Mouse (Mus musculus) cortical plate, adult 2 months (tissue): ENCODE data around the gene Cwf19l2. TPM values are rescaled to one million over a fixed set of nuclear protein-coding genes. Genes with fewer than 3 reads are reported as not detected.
"Not testable (repeated sequence)": the region's sequence is repeated elsewhere in the genome, so short reads cannot be mapped to it uniquely, and the experiment has no call there.

Experiments used
- H3K27ac ChIP-seq: fragments of 200-500 bp; 2 replicates; pipeline ENCODE4 v1.5.1; 2012; ENCODE audit warnings: low read length, control low read depth, inconsistent platforms; ENCODE audit not compliant: insufficient read depth
- H3K4me1 ChIP-seq: fragments of 200-500 bp; 2 replicates; pipeline ENCODE4 v1.6.1; 2011; ENCODE audit warnings: low read length; ENCODE audit not compliant: control insufficient read depth, insufficient read depth
- H3K4me3 ChIP-seq: fragments of 200-500 bp; 2 replicates; pipeline ENCODE4 v1.5.1; 2011; ENCODE audit warnings: mild to moderate bottlenecking, low read length, control low read depth; ENCODE audit not compliant: insufficient read depth
- CTCF ChIP-seq: fragments of 200-500 bp; IDR thresholded peaks from 2 replicates; pipeline ENCODE4 v1.5.1; 2011; ENCODE audit warnings: mild to moderate bottlenecking, control low read depth, low read length; ENCODE audit not compliant: insufficient read depth; ENCODE audit errors: extremely low read depth
- POLR2A ChIP-seq: fragments of 200-500 bp; IDR thresholded peaks from 2 replicates; pipeline ENCODE4 v1.6.1; 2011; ENCODE audit warnings: mild to moderate bottlenecking, low read length, control low read depth; ENCODE audit not compliant: insufficient read depth; ENCODE audit errors: extremely low read depth
- polyA plus RNA-seq: library from polyadenylated mRNA; depleted of rRNA; stranded (reverse); fragments of >200 nt; gene quantifications from 2 replicates; pipeline ENCODE4 v1.2.3, GENCODE M21; 2012; rRNA removed

Gene Cwf19l2
- 5.2 and 5.4 TPM in 2 replicates for polyA plus RNA-seq

GRCm38 (mm10) chr9:3403251-3404208 is at the start of gene Cwf19l2:
Gene Cwf19l2 (plus strand): TSS chr9:3403592.
- Histone ChIP-seq H3K4me1 (no peaks in the 10 kb centered on the region), H3K27ac (no peak within 1 kb of the TSS)
- TF ChIP-seq POLR2A (no peak), CTCF (peak; percentile 7; the same call in 1 of the 2 replicates)

DNA sequence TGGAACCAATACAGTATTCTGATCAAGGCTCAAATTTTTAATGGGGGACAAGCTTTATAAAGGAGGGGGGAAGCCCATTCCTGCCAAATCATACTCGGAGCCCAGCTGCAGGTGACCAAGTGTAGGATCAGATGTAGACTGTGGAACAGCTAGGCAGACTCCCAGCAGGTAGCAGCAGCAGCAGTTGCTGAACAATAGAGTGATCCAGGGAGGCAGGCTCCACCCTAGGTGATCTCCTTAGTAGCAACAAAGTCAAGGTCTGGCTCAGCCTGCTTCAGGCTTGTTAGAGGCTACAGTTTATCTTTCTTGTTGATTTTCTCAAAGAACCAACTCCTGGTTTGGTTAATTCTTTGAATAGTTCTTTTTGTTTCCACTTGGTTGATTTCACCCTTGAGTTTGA is 27.1 kb upstream of the Cwf19l2 start:
- not testable (repeated sequence) for H3K4me1 ChIP-seq, H3K27ac ChIP-seq, H3K4me3 ChIP-seq

More at GRCm38 (mm10) chr9:3403251-3404208, at the start of gene Cwf19l2:
- H3K4me3 ChIP-seq: peak within 1 kb of the TSS; percentile 42

DNA sequence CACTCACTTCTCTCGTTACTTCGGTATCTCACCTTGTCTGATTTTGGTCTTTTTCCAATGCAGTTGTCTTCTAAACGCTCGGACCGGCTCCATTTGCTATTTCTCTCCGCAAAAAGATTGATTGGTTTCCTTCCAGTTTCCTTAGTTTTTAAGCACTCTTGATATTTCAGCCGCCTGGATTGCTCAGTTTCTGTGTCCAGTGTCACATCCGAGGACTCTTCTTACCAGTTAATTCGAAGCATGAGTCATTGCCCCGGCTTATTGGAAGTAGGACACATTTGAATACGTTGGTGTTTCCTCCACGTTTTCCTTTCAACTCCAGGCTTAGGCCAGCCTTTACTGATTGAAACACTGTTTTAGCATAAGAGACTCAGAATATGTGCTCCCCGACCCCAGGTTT is 980 bp downstream of the Cwf19l2 start:
- no peaks in the 10 kb centered on the region for H3K4me1 ChIP-seq
- no peak overlapping the region for H3K27ac ChIP-seq
- H3K4me3 ChIP-seq: peak overlapping the region; percentile 42
- no peak for TF ChIP-seq POLR2A
- no peak for TF ChIP-seq CTCF

GRCm38 (mm10) chr9:3439555-3440300 is 36.3 kb downstream of the Cwf19l2 start:
- not testable (repeated sequence) for H3K27ac ChIP-seq, H3K4me3 ChIP-seq, H3K4me1 ChIP-seq

GRCm38 (mm10) chr9:3471897-3472296 is 68.5 kb downstream of the Cwf19l2 start:
- Histone ChIP-seq H3K27ac (no peak overlapping the region), H3K4me1 (no peaks in the 10 kb centered on the region), H3K4me3 (no peak overlapping the region)
- TF ChIP-seq POLR2A (no peak), CTCF (no peak)

DNA sequence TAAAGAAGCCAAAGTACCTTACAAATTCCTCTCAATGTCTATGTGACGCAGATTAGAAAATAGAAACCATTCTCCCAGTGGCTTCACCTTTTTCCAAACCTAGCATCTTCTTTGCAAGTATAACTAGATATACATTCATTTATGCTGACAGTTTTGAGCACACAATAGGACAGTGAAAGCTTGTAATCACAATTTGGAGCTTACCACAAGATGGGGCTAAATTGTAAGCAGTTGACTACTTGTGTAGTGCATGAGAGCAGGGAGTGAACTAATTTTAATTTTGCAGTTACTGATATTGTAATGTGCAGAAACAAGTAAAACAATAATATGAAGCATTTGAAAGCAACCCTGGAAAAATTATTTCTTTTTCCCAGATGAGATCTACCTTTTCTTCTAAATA is 115.3 kb downstream of the Cwf19l2 start:
- no peaks in the 10 kb centered on the region for H3K4me1 ChIP-seq
- TF ChIP-seq CTCF (no peak), POLR2A (no peak)
- no peak overlapping the region for H3K4me3 ChIP-seq
- H3K27ac ChIP-seq: no peak overlapping the region

DNA sequence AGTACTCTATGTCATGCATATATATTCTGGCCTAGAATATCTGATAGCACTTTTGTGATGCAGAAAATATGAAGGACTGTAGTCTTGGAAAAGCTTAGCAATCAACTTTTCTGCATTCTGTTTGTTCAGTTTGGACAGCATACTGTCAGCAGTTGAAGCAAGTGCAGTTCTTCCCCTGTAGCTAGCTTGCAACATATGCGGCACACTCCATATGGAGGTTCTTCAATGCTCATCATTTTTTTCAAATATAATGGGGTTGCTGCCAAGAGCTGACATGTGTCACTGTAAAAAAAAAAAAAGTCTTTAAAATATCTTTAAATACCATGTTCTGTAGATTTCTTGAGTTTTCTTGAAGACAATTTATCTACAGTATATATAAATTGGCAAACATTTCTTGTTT is 115.8 kb downstream of the Cwf19l2 start:
- Histone ChIP-seq H3K4me3 (no peak overlapping the region), H3K27ac (no peak overlapping the region), H3K4me1 (no peaks in the 10 kb centered on the region)
- TF ChIP-seq CTCF: no peak
- no peak for TF ChIP-seq POLR2A

DNA sequence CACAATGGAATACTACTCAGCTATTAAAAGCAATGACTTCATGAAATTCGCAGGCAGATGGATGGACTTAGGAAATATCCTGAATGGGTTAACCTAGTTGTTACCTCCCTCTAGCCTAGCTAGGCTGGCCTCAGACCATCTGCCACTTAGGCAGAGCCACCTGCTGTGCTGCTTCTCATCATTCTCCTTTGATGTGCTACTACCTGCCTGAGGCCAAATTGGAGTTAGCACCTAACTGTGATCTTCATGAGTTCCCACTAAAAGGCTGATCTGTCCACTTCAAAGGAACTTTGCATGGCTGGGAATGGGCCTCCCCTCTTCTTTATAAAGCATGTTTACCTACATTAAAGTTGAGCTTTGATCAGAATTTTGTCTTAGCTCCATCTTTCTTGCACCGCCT is 117.6 kb downstream of the Cwf19l2 start:
- no peak for TF ChIP-seq CTCF
- no peak for TF ChIP-seq POLR2A
- no peak overlapping the region for H3K27ac ChIP-seq

More for the DNA sequence above, 117.6 kb downstream of the Cwf19l2 start:
- Histone ChIP-seq H3K4me3 (no peak overlapping the region), H3K4me1 (no peaks in the 10 kb centered on the region)

Other genes starting within 250 kb of the Cwf19l2 start
- gene Alkbh8, start 68.5 kb upstream of the Cwf19l2 start, polyA plus RNA-seq: 12.4 and 13.0 TPM in 2 replicates
- gene Gucy1a2, start 129.2 kb downstream of the Cwf19l2 start, polyA plus RNA-seq: 5.7 and 7.3 TPM in 2 replicates